Mouse (Mus musculus) large intestine, adult 2 months (tissue): Measurements from ENCODE around the gene Ccn6. TPM values are rescaled to one million over a fixed set of nuclear protein-coding genes. Genes with fewer than 3 reads are reported as not detected.
"Not testable (repeated sequence)": the region's sequence is repeated elsewhere in the genome, so short reads cannot be mapped to it uniquely, and the experiment has no call there.

Experiments used
- DNase-seq: peaks from one replicate; pipeline ENCODE4 v3.0.0-alpha.2; 2012; ENCODE audit warnings: low read depth, low spot score
- WGBS: fragments of 180-500 bp; shearing (Covaris S2); methylation state at CpG from one replicate; pipeline ENCODE4 v1.1.7; 2018; 5-methylcytosine and 5-hydroxymethylcytosine counted together
- polyA plus RNA-seq: library from polyadenylated mRNA; depleted of rRNA; stranded (reverse); fragments of >200 nt; gene quantifications from 2 replicates; pipeline ENCODE4 v1.2.3, GENCODE M21; 2012; rRNA removed

The Ccn6 gene
- polyA plus RNA-seq: not detected in 2 replicates

DNA sequence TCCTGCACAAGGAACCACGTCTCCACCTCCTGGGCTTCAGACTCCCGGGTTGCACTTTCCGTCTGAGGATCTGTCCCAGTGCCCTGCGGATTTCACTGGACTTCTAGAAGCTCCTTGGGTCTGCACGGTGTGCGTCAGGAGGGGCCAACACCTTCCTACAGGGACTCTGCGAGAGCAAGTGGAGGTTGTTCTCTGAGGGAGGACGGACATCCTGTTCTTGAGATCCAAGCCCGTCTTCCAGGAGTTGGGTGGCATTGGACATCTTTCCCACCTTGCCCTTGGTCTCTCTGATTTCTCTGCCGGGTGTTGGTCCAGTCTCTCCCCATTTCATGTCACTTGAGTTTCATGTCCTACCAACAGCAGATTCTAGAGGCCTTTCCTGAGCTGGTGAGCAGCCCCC, at the start of gene Ccn6:
Ccn6 (minus strand) TSS at position 101 of the 400 bp plus-strand sequence.
- DNase-seq: no peak
- 90% methylated on average over 10 of the region's 10 CpGs for WGBS

DNA sequence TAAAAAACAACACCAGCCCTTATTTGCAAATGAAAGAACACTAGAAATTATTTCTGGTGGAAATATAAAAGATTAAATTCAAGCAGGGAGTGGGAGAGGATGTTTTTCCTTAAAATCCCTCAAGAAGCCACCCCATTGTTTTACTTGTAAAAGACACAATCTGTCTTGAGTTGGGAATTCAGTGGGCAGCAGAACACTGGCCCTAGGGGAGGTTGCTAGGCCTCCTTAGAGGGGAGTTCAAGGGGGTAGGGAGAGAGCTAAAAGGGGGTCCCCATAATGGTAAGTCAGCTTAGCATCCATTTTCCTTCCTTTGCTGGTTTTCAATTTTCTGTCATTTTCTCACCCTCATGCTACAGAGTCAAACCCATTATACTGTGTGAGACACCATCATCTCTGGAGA, 46.4 kb upstream of the Ccn6 start:
- DNase-seq: no peak

- WGBS: 61% methylated on average over 10 of the region's 10 CpGs
- no peak for DNase-seq
Measured at GRCm38 (mm10) chr10:39209161-39210025, 45.8 kb upstream of the Ccn6 start.

DNA sequence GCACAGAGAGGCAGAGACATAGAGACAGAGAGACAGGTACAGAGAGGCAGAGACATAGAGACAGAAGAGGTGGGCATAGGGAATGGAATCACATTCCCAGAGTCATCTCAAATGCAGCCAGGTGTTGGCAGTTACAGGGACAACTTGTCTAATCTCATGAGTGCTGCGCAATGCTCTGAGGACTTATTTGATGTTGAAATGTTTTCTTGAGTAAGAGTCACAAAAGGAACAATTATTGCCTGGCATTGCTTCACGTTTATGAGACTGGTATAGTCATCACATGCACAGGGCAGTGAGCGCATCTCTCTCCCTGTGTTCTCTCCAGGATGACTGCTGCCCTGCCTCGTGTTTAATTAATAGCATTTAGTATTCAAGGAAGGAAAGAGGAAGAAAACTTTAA, 45.1 kb upstream of the Ccn6 start:
- DNase-seq: no peak
- 50% methylated on average over 4 of the region's 4 CpGs for WGBS

DNA sequence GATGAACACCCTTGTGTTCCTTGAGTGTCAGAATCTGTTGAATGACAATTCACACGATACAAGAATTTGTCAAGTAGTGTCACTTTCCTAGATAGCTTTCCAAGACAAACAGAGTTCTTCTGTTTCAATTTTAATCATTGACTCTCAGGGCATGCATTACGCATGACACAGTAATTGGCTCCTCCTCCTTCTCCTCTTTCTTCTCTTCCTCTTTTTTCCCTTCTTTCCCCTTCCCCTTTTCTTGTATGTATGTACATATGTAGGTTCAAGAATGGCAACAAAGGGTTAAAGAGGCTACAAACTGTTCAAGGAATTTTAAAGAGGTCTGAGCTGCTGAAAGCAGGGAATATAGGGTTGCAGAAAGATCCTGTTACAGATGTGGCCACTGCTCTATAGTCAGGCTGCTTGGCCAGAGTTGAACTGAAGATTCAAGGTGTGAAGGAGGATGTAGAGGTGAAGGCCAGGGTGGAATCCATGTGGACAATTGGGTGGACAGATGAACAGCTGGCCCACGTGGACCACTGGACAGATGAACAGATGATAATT, 43.8 kb upstream of the Ccn6 start:
- DNase-seq: no peak
- WGBS: 49% methylated on average over 3 of the region's 3 CpGs

DNA sequence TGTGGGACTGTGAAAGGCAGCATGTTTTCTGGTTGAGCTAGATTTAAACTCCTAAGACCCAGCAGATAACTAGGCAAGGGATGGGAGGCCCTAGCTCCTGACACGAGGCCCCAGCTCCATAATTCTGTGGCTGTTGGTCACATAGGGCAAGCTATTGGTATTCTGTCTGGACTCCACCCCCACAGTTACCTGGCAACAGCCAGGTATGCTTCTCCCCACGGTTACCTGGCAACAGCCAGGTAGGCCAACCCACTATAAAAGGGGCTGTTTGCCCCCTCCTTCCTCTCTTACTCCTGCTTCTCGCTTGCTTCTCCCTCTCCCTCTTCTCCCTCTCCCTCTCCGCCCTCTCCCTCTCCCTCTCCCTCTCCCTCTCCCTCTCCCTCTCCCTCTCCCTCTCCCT, 38.9 kb upstream of the Ccn6 start:
- no peak for DNase-seq
- 30% methylated on average over 3 of the region's 4 CpGs for WGBS

DNA sequence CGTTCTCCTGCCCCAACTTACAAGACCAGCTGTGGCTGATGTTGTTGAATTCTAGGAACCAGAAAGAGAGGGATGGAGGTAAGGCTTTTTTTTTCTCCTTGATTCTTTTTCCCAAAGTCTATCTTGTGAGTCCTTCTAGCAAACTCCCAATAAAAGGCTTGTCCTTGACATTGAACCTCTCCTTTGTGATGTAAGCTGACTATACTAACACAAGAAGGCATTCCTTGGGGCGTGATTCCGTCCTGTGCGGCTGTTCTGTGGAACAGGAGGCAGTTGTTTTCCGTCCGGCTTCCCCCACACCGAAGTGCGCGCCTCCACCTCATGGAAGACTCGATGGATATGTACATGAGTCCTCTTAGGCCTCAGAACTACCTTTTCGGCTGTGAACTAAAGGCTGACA, 34.6 kb upstream of the Ccn6 start:
- WGBS: 89% methylated on average over 11 of the region's 11 CpGs
- not testable (repeated sequence) for DNase-seq

DNA sequence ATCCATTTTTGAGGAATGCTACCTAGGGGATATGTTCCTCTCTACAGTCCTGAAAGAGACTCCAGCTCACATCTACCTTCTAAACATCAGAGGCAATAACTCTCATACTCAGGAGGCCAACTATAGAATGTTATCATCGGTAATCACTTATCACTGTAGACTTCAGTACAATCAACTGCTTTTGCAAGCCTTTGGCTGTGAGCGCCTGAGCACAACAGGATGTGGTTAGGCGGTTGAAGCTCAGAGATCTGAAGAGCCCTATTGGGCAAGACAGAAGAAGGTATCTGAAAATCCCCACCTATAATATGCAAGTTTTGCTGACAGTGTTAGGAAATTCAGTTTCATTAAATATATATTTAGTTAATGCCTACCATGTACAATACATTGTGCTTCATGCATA, 29.1 kb upstream of the Ccn6 start:
- WGBS: 88% methylated on average over 3 of the region's 3 CpGs
- DNase-seq: no peak

DNA sequence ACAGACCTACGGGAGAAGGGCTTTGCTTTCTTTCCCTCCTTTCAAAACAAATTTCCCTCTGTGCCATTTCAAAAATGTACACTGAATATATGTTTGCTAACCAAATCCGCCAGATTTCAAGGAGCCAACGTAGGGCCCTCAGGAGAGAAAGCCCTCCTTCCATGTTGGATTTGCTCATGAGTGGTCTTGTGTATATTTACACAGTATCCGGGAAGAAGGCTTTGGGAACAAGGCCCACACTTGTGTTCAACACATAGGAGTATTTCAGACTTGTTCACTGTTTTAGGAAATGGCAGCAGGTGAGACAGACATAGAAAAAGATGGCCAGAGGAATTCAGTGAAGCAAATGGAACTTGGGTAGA, 21.9 kb upstream of the Ccn6 start:
- WGBS: 79% methylated on average over 4 of the region's 4 CpGs
- DNase-seq: no peak

GRCm38 (mm10) chr10:39184864-39185544, 21.4 kb upstream of the Ccn6 start:
- no peak for DNase-seq
- WGBS: 60% methylated on average over 8 of the region's 8 CpGs

- DNase-seq: no peak
- WGBS: 63% methylated on average over 5 of the region's 5 CpGs
Measured at GRCm38 (mm10) chr10:39176981-39177380, 13.4 kb upstream of the Ccn6 start.

- DNase-seq: no peak
Measured at GRCm38 (mm10) chr10:39173077-39173476, 9.5 kb upstream of the Ccn6 start.

DNA sequence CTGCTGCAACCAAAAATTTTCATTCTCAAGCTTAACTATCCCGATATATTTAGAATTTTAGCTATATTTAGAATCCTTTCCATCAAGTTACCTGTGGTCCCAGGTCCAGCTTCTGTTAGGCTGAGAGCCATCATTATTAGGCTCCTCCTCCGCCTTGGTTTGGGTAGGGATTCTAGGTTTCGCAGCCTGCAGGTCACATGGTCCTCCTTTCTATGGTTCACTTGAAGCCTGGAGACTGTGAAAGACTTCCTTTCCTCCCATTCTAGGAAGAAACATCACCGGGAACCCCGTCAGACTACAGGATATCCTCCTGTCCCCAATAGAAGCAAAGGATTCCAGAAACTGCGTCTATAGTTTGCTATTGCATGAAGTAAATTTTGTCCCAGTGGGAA, 8.9 kb upstream of the Ccn6 start:
- no peak for DNase-seq
- WGBS: 76% methylated on average over 6 of the region's 6 CpGs

More at GRCm38 (mm10) chr10:39173077-39173476, 9.5 kb upstream of the Ccn6 start:
- WGBS: 22% methylated on average over 13 of the region's 13 CpGs

DNA sequence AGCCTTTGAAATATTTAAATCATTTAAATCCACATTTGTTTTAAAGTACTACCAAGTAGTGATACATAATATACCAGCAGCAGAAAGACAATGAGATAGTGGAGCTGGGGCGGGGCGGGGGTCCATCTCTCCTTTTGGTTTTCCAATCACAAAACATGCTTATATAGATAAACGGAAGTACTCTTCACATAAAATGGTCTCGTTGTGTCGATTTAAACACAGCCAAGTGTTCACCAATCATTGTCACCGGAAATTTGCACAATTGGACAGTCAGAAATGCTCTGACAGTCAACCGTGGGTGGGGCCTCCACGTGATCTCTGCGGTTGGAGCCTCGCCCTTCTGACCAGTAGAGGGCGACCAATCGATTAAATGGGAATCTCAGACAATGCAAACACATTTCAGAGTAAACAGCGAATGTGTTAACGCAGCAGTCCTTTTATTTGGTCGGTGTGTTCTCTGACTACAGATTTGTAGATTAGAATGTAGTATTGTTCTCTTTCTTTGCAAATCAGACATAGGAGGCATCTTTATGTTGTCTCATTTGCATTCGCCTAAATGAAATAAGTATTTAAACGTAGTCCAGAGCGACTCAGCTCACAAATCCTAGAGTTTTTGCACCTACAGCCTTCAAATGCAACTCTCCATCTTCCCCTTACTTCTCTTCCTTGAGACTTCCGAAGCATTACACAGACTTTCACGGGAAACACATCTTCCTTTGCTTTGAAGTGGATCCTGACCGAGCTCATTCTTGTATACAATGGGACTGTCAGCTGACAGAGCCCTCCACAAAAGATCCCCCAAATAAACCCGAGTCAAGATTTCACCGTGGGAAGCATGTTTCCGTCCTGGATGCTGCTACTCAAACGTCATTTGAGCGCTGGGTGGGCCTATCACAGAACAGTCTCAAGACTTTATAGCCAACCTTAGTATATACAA, 8.3 kb upstream of the Ccn6 start:
- 19% methylated on average over 26 of the region's 26 CpGs for WGBS
- peak; percentile 83 for DNase-seq

- peak; percentile 66 for DNase-seq
- under 1% methylated on average over 19 of the region's 19 CpGs for WGBS
Measured at GRCm38 (mm10) chr10:39171134-39171533, 7.5 kb upstream of the Ccn6 start.

- WGBS: 7% methylated on average over 6 of the region's 6 CpGs
Measured at GRCm38 (mm10) chr10:39170706-39171105, 7.1 kb upstream of the Ccn6 start.

GRCm38 (mm10) chr10:39170181-39170580, 6.6 kb upstream of the Ccn6 start:
- no peak for DNase-seq

More at GRCm38 (mm10) chr10:39170706-39171105, 7.1 kb upstream of the Ccn6 start:
- DNase-seq: no peak

DNA sequence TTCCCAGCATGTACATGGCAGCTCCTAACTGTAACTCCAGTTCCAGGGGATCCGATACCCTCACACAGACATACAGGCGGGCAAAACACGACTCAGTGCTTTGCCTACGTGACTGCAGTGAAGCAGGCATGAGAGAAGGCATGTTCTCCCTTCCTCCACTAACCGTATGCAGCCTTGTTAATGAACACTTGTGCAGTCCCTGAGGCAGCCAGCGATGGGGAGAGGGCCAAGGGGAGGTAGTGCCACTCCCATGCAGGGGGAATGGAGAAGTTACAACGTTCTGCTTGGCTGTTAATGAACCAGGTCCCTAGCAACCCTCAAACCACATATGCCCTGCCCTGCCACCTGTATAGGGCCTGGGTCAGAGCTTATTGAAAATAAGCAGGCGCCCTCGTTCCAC, 6.0 kb upstream of the Ccn6 start:
- no peak for DNase-seq
- 70% methylated on average over 9 of the region's 9 CpGs for WGBS

More at GRCm38 (mm10) chr10:39170181-39170580, 6.6 kb upstream of the Ccn6 start:
- WGBS: 28% methylated on average over 8 of the region's 8 CpGs

DNA sequence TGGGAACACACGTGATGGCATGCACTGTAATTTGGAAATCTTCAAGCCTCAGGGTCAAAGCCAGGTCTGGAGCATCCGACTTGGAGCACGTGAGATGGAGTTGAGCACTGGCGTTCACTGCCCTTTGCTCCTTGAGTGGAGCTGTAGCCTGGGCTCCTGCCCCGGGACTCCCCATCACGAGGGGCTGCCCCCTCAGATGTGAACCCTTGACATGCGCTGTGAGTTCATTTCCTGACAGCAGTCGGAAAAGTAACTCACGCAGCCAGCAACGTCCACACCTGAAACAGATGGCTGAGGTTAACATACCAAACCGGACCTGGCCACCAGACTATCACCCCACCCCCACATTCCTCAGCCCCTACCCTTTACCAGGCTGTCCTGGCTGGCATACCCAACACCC, 4.0 kb upstream of the Ccn6 start:
- no peak for DNase-seq
- 87% methylated on average over 11 of the region's 11 CpGs for WGBS

GRCm38 (mm10) chr10:39165632-39166115, 2.1 kb upstream of the Ccn6 start:
- WGBS: 53% methylated on average over 11 of the region's 11 CpGs
- DNase-seq: no peak
